Mouse (Mus musculus): ENCODE measurements around the gene Traf7. TPM values are rescaled to one million over a fixed set of nuclear protein-coding genes. Genes with fewer than 3 reads are reported as not detected.

Traf7 gene
- total RNA-seq (2023), result 100 to 1,000 TPM; 141 to 154 TPM

DNA sequence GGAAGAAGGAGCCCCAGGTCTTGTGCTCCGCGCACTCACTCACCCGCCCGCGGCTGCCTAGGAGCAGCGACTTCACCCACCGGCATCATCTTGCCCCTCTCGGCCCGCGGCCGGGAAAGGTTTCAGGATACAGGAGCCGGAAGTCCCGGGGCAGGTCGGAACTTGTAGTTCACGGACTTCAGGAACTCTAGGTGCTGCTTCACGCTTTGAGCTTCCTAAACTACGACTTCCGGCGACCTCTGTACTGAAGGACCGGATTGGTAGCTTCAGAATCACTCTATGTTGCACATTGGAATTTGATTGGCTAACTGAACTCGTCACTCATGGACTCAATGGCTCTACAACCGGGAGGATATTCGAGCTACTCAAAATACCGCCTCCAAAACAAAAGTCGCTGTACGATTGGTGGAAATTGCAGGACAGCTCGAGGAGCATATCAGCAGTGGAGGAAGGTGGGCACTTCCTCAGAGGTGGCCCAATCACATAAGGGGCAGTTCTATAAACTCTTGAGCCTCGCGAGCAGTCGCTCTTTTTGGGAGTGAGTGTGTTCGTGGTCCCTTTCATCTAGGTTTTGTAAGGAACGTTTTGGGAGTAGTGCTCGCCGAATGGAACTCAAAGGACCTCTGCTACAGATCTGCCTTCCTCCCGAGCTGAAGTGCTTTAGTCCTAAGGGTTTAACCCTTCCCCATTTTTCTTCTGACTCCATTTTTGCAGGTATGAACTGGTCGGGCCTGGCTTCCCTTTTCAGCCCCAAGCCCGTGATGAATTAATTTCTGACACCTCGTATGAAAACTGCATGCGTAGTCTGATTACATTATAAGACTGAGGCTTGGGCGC, at the start of gene Traf7:
TSS of gene Traf7 (minus strand) at position 216 of the 837 bp plus-strand sequence.

DNA sequence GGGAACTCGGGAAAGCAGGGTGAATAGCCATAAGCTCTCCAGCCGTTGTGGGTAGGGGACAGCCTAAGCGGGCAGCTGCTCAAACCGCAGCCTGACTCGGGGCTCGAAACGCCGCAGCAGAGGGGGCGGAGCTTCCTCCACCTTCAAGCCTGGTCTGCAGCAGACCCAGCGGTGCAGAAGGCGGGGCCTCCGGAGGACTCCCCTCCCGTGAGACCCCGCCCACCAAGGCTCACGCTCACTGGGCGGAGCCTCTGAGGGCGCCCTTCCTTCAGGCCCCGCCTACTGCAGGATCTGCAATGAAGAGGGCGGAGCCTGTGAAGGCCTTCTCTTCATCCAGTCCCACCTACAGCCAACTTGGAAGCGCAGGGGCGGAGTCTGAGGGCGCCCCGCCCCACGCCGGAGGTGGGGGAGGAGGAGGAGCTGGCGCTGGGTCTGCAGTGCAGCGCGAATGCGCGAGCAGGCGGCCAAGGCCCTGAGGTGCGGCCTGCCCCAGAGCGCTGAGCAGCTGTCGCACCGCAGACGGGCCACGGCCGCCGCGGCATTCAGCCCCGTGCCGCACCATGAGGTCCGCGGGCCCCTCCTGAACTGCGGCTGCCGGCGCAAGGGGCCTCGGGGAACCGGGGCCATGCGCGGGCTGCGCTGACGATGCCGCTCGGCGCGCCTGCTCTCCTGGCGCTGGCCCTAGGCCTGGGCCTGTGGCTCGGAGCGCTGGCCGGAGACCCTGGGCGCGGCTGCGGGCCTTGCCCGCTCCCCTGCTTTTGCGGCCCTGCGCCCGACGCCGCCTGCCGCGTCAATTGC, 22.1 kb upstream of the Traf7 start, which contains the start of gene Pkd1:
TSS of gene Pkd1 (plus strand) at position 217 of the 798 bp plus-strand sequence.

DNA sequence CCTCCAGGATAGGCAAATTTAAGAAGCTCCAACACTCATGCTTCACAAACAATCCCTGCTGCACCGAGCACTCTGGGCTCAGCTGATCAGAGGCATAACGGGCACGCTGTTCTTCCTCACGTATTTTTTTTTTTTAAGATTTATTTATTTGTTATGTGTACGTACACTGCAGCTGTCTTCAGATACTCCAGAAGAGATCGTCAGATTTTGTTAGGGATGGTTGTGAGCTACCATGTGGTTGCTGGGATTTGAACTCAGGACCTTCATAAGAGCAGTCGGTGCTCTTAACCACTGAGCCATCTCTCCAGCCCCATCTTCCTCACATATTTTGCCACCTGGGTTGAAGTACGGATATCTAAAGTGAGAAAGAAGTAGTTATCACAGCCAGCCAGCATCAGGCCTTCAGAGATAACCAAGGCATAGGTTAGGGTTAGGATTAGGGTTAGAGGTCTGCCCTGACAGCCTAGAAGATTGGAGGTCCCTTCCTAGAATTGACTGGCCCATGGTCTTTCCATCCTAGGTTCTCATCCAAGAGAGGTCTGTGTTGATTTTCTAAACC, 6.5 kb upstream of the Traf7 start, which contains the start of gene Rab26:
TSS of gene Rab26 (minus strand) at position 51 of the 559 bp plus-strand sequence.

DNA sequence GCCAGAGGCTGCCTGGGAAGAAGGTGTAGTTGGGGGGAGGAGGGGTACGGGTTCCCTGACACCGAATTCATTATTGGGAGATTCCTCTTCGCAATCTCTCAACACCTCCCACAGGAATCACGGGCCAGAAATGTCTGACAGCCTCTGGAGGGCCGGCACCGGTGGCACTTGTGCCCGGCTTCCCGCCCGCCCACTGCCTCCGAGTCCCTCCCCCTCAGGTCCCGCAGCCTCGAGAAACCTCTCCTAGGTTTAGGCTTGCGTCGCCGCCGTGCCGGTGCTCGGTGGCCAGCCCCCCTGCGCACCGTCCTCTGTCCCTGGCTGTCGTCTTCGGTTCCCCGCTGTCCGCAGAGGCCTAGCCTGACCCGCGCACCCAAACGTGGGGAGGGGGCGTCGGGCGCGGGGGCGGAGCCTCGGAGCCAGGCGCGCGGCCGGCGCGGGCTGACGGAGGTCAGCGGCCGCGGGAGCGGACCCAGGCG, 39.5 kb downstream of the Traf7 start, which contains the start of gene Caskin1:
TSS of gene Caskin1 (plus strand) at position 416 of the 476 bp plus-strand sequence.

DNA sequence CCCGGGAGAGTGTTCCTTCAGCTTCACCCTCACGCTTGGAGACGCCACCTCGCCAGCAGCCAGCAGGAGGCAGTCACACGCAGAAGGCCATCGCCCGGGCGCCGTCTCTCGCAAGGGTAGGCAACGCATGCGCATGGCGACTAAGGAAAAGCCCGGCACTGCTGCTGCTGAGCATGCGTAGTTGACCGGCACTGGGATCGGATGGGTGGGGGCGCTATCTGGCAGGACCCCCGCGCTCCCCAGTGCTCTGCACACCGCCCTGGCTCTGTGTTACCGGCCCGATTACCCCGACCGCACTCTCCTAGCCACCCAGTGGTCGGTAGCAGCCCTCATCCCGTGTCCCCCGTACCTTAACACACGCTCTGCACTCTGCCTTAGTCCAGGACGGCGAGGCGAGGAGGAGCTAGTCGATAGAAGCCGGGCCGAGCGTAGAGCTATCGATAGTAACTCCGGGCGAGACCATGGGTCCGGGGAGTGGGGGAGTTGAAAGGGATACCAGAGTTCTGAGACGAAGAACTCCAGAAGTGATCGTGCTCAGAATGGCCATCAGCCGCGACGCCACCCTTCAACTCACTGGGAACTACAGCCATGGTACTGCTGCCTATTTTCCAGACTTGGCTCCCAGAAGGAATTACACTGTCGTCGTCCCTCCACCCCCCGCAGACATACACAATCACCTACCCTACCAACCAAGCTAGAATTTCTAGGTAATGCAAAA, 48.9 kb downstream of the Traf7 start, which contains the start of gene Mlst8:
TSS of gene Mlst8 (minus strand) at position 416 of the 718 bp plus-strand sequence.

DNA sequence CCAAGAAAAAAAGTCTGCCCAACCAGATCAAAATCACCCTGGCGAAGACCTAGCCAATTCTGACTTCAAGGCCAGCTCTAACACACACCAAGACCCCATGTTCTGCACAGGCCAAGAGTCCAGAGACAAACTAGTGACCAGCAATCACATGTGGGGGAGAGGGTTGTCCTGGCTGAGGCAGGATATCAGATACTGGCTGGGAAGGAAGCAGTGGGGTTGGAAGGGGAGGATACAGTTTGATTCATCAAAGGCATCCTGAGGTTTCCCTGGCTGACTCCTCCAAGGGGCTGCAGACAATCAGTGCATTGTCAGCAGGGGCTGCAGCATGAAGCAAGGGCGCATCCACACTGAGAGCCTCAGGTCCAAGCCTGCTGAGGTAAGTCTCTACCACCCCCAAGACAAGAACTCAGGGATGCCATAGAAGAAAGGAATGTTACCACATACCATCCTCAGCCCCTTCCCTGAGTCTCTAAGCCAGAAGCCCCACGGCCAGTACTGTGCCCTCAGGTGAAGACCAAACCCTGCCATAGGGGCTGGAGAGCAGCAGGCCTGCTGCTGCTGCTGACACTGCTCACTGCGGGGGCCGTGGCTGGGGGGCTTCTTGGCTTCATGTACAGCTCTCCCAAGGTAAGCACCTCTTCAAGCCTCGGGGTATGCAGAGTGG, 54.0 kb downstream of the Traf7 start, which contains the start of gene Bricd5:
TSS of gene Bricd5 (plus strand) at position 273 of the 664 bp plus-strand sequence.

DNA sequence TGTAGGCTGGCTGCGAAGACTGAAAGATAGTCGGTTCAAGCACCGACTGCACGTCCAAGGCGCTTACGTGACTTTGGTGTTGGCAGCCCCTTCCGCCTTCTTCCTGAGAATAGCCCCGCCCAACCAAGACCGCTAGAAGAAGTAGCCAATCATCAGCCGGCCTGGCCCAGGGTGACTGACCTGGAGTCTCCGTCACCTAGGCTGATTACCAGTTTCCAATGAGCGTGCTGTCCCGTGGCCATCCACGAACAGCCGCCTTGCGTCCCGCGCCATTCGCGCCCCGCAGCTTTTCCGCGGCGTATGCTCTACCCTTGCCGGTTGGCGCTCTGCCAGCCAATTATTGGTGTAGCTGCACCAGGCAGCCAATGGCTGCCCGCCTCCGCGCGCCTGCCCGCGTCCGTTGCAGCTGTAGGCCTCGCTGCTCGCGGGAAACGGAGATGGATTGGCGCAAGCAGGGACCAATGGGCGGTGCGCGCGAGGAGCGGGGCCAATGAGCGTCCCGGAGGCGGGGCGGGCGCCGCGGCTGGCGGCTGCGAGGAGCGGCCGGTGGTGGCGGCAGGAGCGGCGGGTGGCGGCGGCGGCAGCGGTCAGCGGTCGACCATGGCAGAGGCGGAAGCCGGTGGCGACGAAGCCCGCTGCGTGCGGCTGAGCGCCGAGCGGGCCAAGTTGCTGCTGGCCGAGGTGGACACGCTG, 57.7 kb downstream of the Traf7 start, which contains the start of the genes E4f1 and Pgp:
TSS of gene E4f1 (minus strand) at position 404 of the 693 bp plus-strand sequence.
TSS of gene Pgp (plus strand) at position 483 of the 693 bp plus-strand sequence.

Other genes starting within 250 kb of the Traf7 start
- gene Abca17, start 176.9 kb downstream of the Traf7 start, total RNA-seq (2023), result under 1 TPM; 0.26 to 0.27 TPM
- gene Abca3, start 176.0 kb downstream of the Traf7 start, total RNA-seq (2023), result 10 to 100 TPM; 75.4 to 76.2 TPM
- gene Rnps1, start 113.4 kb downstream of the Traf7 start, total RNA-seq (2023), result 10 to 100 TPM; 82.6 to 84.4 TPM
- 10 to 100 TPM; 20.9 to 22.4 TPM for gene Eci1, start 101.3 kb downstream of the Traf7 start, total RNA-seq (2023)
- 1 to 10 TPM; 2.4 to 3.3 TPM for gene Dnase1l2, start 84.8 kb downstream of the Traf7 start, total RNA-seq (2023)
- gene E4f1, start 57.6 kb downstream of the Traf7 start, total RNA-seq (2023), result 10 to 100 TPM; 37.7 to 43.5 TPM
- 10 to 100 TPM; 14.8 to 18.7 TPM for gene Pgp, start 57.5 kb downstream of the Traf7 start, total RNA-seq (2023)
- not detected for gene Bricd5, start 54.1 kb downstream of the Traf7 start, total RNA-seq (2023)
- gene Mlst8, start 48.9 kb downstream of the Traf7 start, total RNA-seq (2023), result 10 to 100 TPM; 19.4 to 24.9 TPM
- gene Caskin1, start 39.3 kb downstream of the Traf7 start, total RNA-seq (2023), result not detected
- 1 to 10 TPM in 1 of 2 experiments, under 1 TPM in 1; 0.58 to 1.6 TPM for gene Rab26, start 6.3 kb upstream of the Traf7 start, total RNA-seq (2023)
- gene Pkd1, start 21.9 kb upstream of the Traf7 start, total RNA-seq (2023), result 10 to 100 TPM; 41.4 to 46.0 TPM
- gene Tsc2, start 104.7 kb upstream of the Traf7 start, total RNA-seq (2023), result 10 to 100 TPM; 68.8 to 75.5 TPM
- gene Nthl1, start 104.7 kb upstream of the Traf7 start, total RNA-seq (2023), result 1 to 10 TPM; 1.7 to 2.5 TPM
- gene Slc9a3r2, start 122.4 kb upstream of the Traf7 start, total RNA-seq (2023), result 1 to 10 TPM; 2.1 to 2.9 TPM
- gene Npw, start 130.5 kb upstream of the Traf7 start, total RNA-seq (2023), result not detected
- gene Zfp598, start 141.7 kb upstream of the Traf7 start, total RNA-seq (2023), result 10 to 100 TPM; 46.6 to 48.8 TPM
- not detected for gene Syngr3, start 162.0 kb upstream of the Traf7 start, total RNA-seq (2023)
- gene Gfer, start 168.2 kb upstream of the Traf7 start, total RNA-seq (2023), result 10 to 100 TPM; 15.5 to 18.1 TPM
- gene Noxo1, start 168.3 kb upstream of the Traf7 start, total RNA-seq (2023), result 1 to 10 TPM; 3.4 to 5.3 TPM
- 10 to 100 TPM; 16.1 to 22.1 TPM for gene Tbl3, start 179.7 kb upstream of the Traf7 start, total RNA-seq (2023)
- not detected for gene Rnf151, start 190.1 kb upstream of the Traf7 start, total RNA-seq (2023)
- 100 to 1,000 TPM; 714 to 754 TPM for gene Rps2, start 190.2 kb upstream of the Traf7 start, total RNA-seq (2023)
- gene Ndufb10, start 196.5 kb upstream of the Traf7 start, total RNA-seq (2023), result 100 to 1,000 TPM in 1 of 2 experiments, 10 to 100 TPM in 1; 70.4 to 102 TPM
- 1 to 10 TPM; 1.6 to 3.7 TPM for gene Rpl3l, start 199.9 kb upstream of the Traf7 start, total RNA-seq (2023)
- 100 to 1,000 TPM; 740 to 885 TPM for gene Msrb1, start 208.7 kb upstream of the Traf7 start, total RNA-seq (2023)
- gene Hs3st6, start 225.1 kb upstream of the Traf7 start, total RNA-seq (2023), result not detected